Mouse (Mus musculus): ENCODE data around the gene Ilkap. TPM values are rescaled to one million over a fixed set of nuclear protein-coding genes. Genes with fewer than 3 reads are reported as not detected.

Ilkap gene
- total and polyA plus RNA-seq, 3 experiments, result 131 to 145 TPM; not detected in 1

- no peak for TF ChIP-seq MAZ (IDR thresholded peaks at IDR 0.05; ENCODE audit: low read depth, low read length)
- TF ChIP-seq MYC (IDR thresholded peaks at IDR 0.05; ENCODE audit: low read depth, low read length), result no peak
- no peak for TF ChIP-seq ZNF384 (IDR thresholded peaks at IDR 0.05; ENCODE audit: low read depth, low read length)
- TF ChIP-seq TAL1 (IDR thresholded peaks at IDR 0.05; ENCODE audit: low read length), result no peak
- no peak for TF ChIP-seq USF1 (IDR thresholded peaks at IDR 0.05; ENCODE audit: low read depth, low read length)
- TF ChIP-seq TCF12 (IDR thresholded peaks at IDR 0.05; ENCODE audit: low read depth, low read length), result no peak
- no peak for TF ChIP-seq MEF2A (IDR thresholded peaks at IDR 0.05; ENCODE audit: extremely low read depth, insufficient replicate concordance, low read depth, low read length, poor library complexity, severe bottlenecking)
- no peak for TF ChIP-seq GATA1 (IDR thresholded peaks at IDR 0.05; ENCODE audit: low read depth, low read length)
- no peak for TF ChIP-seq NELFE (IDR thresholded peaks at IDR 0.05; ENCODE audit: low read depth, low read length)
- no peak for TF ChIP-seq RCOR1 (IDR thresholded peaks at IDR 0.05; ENCODE audit: low read depth, low read length)
- TF ChIP-seq POLR2A (IDR thresholded peaks at IDR 0.05; ENCODE audit: control insufficient read depth in 1 of 2, insufficient read depth in 1 of 2, low read depth in 1 of 2, low read length in 2 of 2, poor library complexity in 1 of 2), result no peak; a peak in 1 of 4 replicates
- no peak for TF ChIP-seq SMC3 (IDR thresholded peaks at IDR 0.05; ENCODE audit: low read depth, low read length)
- no peak for TF ChIP-seq CHD2 (IDR thresholded peaks at IDR 0.05; ENCODE audit: low read length)
- no peak for TF ChIP-seq HCFC1 (IDR thresholded peaks at IDR 0.05; ENCODE audit: low read depth, low read length)
- TF ChIP-seq MAFK (IDR thresholded peaks at IDR 0.05; ENCODE audit: borderline replicate concordance, low read depth, low read length), result no peak
- Histone ChIP-seq H3K4me1 (ENCODE audit: control insufficient read depth in 1 of 2, insufficient read depth in 2 of 2, low read length in 2 of 2) (peaks cover 0 to 4% of the 10 kb centered on the region in 2 experiments; a peak in 2 of 4 replicates), H3K36me3 (ENCODE audit: control insufficient read depth in 1 of 2, insufficient read depth in 2 of 2, low read length in 2 of 2) (no peaks in the 10 kb centered on the region), H3K27ac (ENCODE audit: control insufficient read depth, low read depth, low read length) (peak overlapping the region; percentile 18), H3K9me3 (replicated peaks; ENCODE audit: insufficient read depth, low read length) (no peaks in the 10 kb centered on the region), H3K9ac (ENCODE audit: control insufficient read depth, low read depth, low read length, poor library complexity, severe bottlenecking) (peak overlapping the region; percentile 68), H3K27me3 (ENCODE audit: control insufficient read depth in 1 of 2, insufficient read depth in 2 of 2, low read length in 2 of 2) (no peaks in the 10 kb centered on the region), H3K4me3 (ENCODE audit: control insufficient read depth in 1 of 2, insufficient read depth in 1 of 2, low read depth in 2 of 2, low read length in 2 of 2) (peak overlapping the region; percentile 85), H3K79me2 (ENCODE audit: control insufficient read depth, insufficient read depth, low read length, poor library complexity) (peaks cover 3% of the 10 kb centered on the region)
- no peak for DNase-seq (ENCODE audit: low read depth, low spot score)
These were observed 14.9 kb upstream of the Ilkap start for GRCm38 (mm10) chr1:91413536-91413897.

GRCm38 (mm10) chr1:91413030-91413506 is 14.5 kb upstream of the Ilkap start:
- H3K9me3 ChIP-seq (replicated peaks; ENCODE audit: insufficient read depth, low read length), result no peaks in the 10 kb centered on the region
- peak overlapping the region; percentile 89 for H3K9ac ChIP-seq (ENCODE audit: control insufficient read depth, low read depth, low read length, poor library complexity, severe bottlenecking)
- H3K36me3 ChIP-seq (ENCODE audit: control insufficient read depth in 1 of 2, insufficient read depth in 2 of 2, low read length in 2 of 2), result no peaks in the 10 kb centered on the region
- peaks cover 3% of the 10 kb centered on the region for H3K79me2 ChIP-seq (ENCODE audit: control insufficient read depth, insufficient read depth, low read length, poor library complexity)
- DNase-seq (ENCODE audit: low read depth, low spot score), result peak; percentile 98
- H3K4me1 ChIP-seq (ENCODE audit: control insufficient read depth in 1 of 2, insufficient read depth in 2 of 2, low read length in 2 of 2), result peaks cover 0 to 4% of the 10 kb centered on the region in 2 experiments; a peak in 2 of 4 replicates
- no peaks in the 10 kb centered on the region for H3K27me3 ChIP-seq (ENCODE audit: control insufficient read depth in 1 of 2, insufficient read depth in 2 of 2, low read length in 2 of 2)
- peak overlapping the region; percentile 18 for H3K27ac ChIP-seq (ENCODE audit: control insufficient read depth, low read depth, low read length)
- TF ChIP-seq POLR2AphosphoS2 (IDR thresholded peaks at IDR 0.05; ENCODE audit: low read length), result peak; percentile 86; the same call in 1 of the 2 replicates
- TF ChIP-seq POLR2A (IDR thresholded peaks at IDR 0.05; ENCODE audit: control insufficient read depth in 1 of 2, insufficient read depth in 1 of 2, low read depth in 1 of 2, low read length in 2 of 2, poor library complexity in 1 of 2), result peak; percentile 86 to 89; a peak in 3 of 4 replicates
- no peak for TF ChIP-seq GABPA (IDR thresholded peaks at IDR 0.05; ENCODE audit: low read depth, low read length)
- peak; percentile 57 for TF ChIP-seq TCF12 (IDR thresholded peaks at IDR 0.05; ENCODE audit: low read depth, low read length)
- no peak for TF ChIP-seq ETS1 (IDR thresholded peaks at IDR 0.05; ENCODE audit: low read depth, low read length)
- peak; percentile 53 for TF ChIP-seq USF1 (IDR thresholded peaks at IDR 0.05; ENCODE audit: low read depth, low read length)
- TF ChIP-seq NELFE (IDR thresholded peaks at IDR 0.05; ENCODE audit: low read depth, low read length), result peak; percentile 93
- TF ChIP-seq RCOR1 (IDR thresholded peaks at IDR 0.05; ENCODE audit: low read depth, low read length), result no peak
- TF ChIP-seq ZMIZ1 (IDR thresholded peaks at IDR 0.05; ENCODE audit: low read depth, low read length), result peak; percentile 94
- TF ChIP-seq BHLHE40 (IDR thresholded peaks at IDR 0.05; ENCODE audit: borderline replicate concordance, low read depth, low read length), result no peak
- no peak for TF ChIP-seq CHD2 (IDR thresholded peaks at IDR 0.05; ENCODE audit: low read length)
- TF ChIP-seq EP300 (IDR thresholded peaks at IDR 0.05; ENCODE audit: low read depth in 1 of 2, low read length in 2 of 2), result no peak
- TF ChIP-seq HCFC1 (IDR thresholded peaks at IDR 0.05; ENCODE audit: low read depth, low read length), result peak; percentile 64
- no peak for TF ChIP-seq SMC3 (IDR thresholded peaks at IDR 0.05; ENCODE audit: low read depth, low read length)
- no peak for TF ChIP-seq MYB (IDR thresholded peaks at IDR 0.05; ENCODE audit: low read depth, low read length)
- no peak for TF ChIP-seq TAL1 (IDR thresholded peaks at IDR 0.05; ENCODE audit: low read length)
- 0 out of 2 replicates have a peak, but pooled peaks have one; percentile 36 for TF ChIP-seq MXI1 (IDR thresholded peaks at IDR 0.05; ENCODE audit: low read depth, low read length)
- TF ChIP-seq SIN3A (IDR thresholded peaks at IDR 0.05; ENCODE audit: low read length), result peak; percentile 79
- TF ChIP-seq MAX (IDR thresholded peaks at IDR 0.05; ENCODE audit: low read length), result 0 out of 2 replicates have a peak, but pooled peaks have one; percentile 25
- TF ChIP-seq MYC (IDR thresholded peaks at IDR 0.05; ENCODE audit: low read depth, low read length), result no peak
- TF ChIP-seq CHD1 (IDR thresholded peaks at IDR 0.05; ENCODE audit: low read depth, low read length), result no peak
- peak; percentile 88 for TF ChIP-seq TBP (IDR thresholded peaks at IDR 0.05; ENCODE audit: low read depth, low read length)
- peak; percentile 68 for TF ChIP-seq ELF1 (IDR thresholded peaks at IDR 0.05; ENCODE audit: low read depth, low read length)
- H3K4me3 ChIP-seq (ENCODE audit: control insufficient read depth in 1 of 2, insufficient read depth in 1 of 2, low read depth in 2 of 2, low read length in 2 of 2), result peak overlapping the region; percentile 85
